Mouse (Mus musculus): ENCODE results near the gene B130006D01Rik. TPM values are rescaled to one million over a fixed set of nuclear protein-coding genes. Genes with fewer than 3 reads are reported as not detected.

B130006D01Rik gene
- total and polyA plus RNA-seq, 3 experiments, result 0.10 to 0.38 (median 0.15) TPM

- Histone ChIP-seq H3K4me3 (replicated peaks in 1 of 3; ENCODE audit: low read depth in 2 of 3, low read length in 2 of 3, poor library complexity in 1 of 3) (no peak overlapping the region), H3K4me2 (ENCODE audit: insufficient read depth, low read depth, poor library complexity, severe bottlenecking) (no peak overlapping the region), H3K27me3 (replicated peaks) (no peaks in the 10 kb centered on the region), H3K27ac (ENCODE audit: insufficient read depth, low read depth) (no peak overlapping the region), H3K4me1 (ENCODE audit: control insufficient read depth in 1 of 2, insufficient read depth in 2 of 2) (peaks cover 4 to 34% of the 10 kb centered on the region in 2 experiments), H3K36me3 (replicated peaks in 1 of 2; ENCODE audit: control insufficient read depth in 1 of 2, insufficient read depth in 1 of 2, low read length in 1 of 2) (peaks cover 9 to 66% of the 10 kb centered on the region in 2 experiments), H3K9me3 (replicated peaks; ENCODE audit: low read length) (no peaks in the 10 kb centered on the region), H3K9ac (ENCODE audit: insufficient read depth, low read depth) (no peak overlapping the region), H3K79me2 (replicated peaks; ENCODE audit: control insufficient read depth, extremely low read depth, insufficient read depth, poor library complexity, severe bottlenecking) (no peaks in the 10 kb centered on the region)
- no peak for TF ChIP-seq CHD1 (IDR thresholded peaks at IDR 0.05; ENCODE audit: low read depth, low read length)
- no peak for TF ChIP-seq MEF2A (IDR thresholded peaks at IDR 0.05; ENCODE audit: borderline replicate concordance, low read depth, low read length)
- TF ChIP-seq TCF12 (IDR thresholded peaks at IDR 0.05; ENCODE audit: low read depth, low read length), result no peak
- no peak for TF ChIP-seq ETS1 (conservative IDR thresholded peaks at IDR 0.05; ENCODE audit: low read depth, low read length)
- no peak for TF ChIP-seq USF1 (IDR thresholded peaks at IDR 0.05; ENCODE audit: low read depth, low read length)
- TF ChIP-seq MAZ (IDR thresholded peaks at IDR 0.05; ENCODE audit: low read depth, low read length), result no peak
- no peak for TF ChIP-seq NRF1 (IDR thresholded peaks at IDR 0.05; ENCODE audit: low read depth, low read length)
- TF ChIP-seq MAFK (IDR thresholded peaks at IDR 0.05; ENCODE audit: insufficient replicate concordance, low read length), result no peak
- TF ChIP-seq PAX5 (IDR thresholded peaks at IDR 0.05; ENCODE audit: low read length), result no peak
- TF ChIP-seq MXI1 (IDR thresholded peaks at IDR 0.05; ENCODE audit: low read depth, low read length), result no peak
- TF ChIP-seq ZC3H11A (IDR thresholded peaks at IDR 0.05; ENCODE audit: low read depth, low read length), result no peak
- no peak for TF ChIP-seq UBTF (IDR thresholded peaks at IDR 0.05; ENCODE audit: low read depth, low read length)
- no peak for TF ChIP-seq POLR2AphosphoS2 (IDR thresholded peaks at IDR 0.05; ENCODE audit: low read depth, low read length)
- no peak for TF ChIP-seq TBP (conservative IDR thresholded peaks at IDR 0.05; ENCODE audit: low read depth, low read length)
- TF ChIP-seq HCFC1 (IDR thresholded peaks at IDR 0.05; ENCODE audit: low read depth, low read length), result no peak
- no peak for TF ChIP-seq ZMIZ1 (IDR thresholded peaks at IDR 0.05; ENCODE audit: low read depth, low read length)
- in situ Hi-C loops (cut with MboI; ENCODE audit: low pct_ligation_motif_present, low pct_unique_long_range_greater_than_20kb, low sequenced_read_pairs) (no loop called here), dilution Hi-C loops (cut with MboI; ENCODE audit: extremely low pct_ligation_motif_present, extremely low pct_unique_long_range_greater_than_20kb, low sequenced_read_pairs) (no loop called here)
- DNase-seq (ENCODE audit: extremely low read depth), result no peak
Observed at GRCm38 (mm10) chr11:95768244-95768643, 44.9 kb downstream of the B130006D01Rik start.

- in situ Hi-C loops (cut with MboI; ENCODE audit: low pct_ligation_motif_present, low pct_unique_long_range_greater_than_20kb, low sequenced_read_pairs), result no loop called here
- dilution Hi-C loops (cut with MboI; ENCODE audit: extremely low pct_ligation_motif_present, extremely low pct_unique_long_range_greater_than_20kb, low sequenced_read_pairs), result no loop called here
Observed at GRCm38 (mm10) chr11:95769208-95769607, 45.8 kb downstream of the B130006D01Rik start.

More at GRCm38 (mm10) chr11:95769208-95769607, 45.8 kb downstream of the B130006D01Rik start:
- Histone ChIP-seq H3K4me2 (ENCODE audit: insufficient read depth, low read depth, poor library complexity, severe bottlenecking) (no peak overlapping the region), H3K36me3 (replicated peaks in 1 of 2; ENCODE audit: control insufficient read depth in 1 of 2, insufficient read depth in 1 of 2, low read length in 1 of 2) (peaks cover 2 to 56% of the 10 kb centered on the region in 2 experiments), H3K27ac (ENCODE audit: insufficient read depth, low read depth) (no peak overlapping the region), H3K27me3 (replicated peaks) (no peaks in the 10 kb centered on the region), H3K79me2 (replicated peaks; ENCODE audit: control insufficient read depth, extremely low read depth, insufficient read depth, poor library complexity, severe bottlenecking) (no peaks in the 10 kb centered on the region), H3K9ac (ENCODE audit: insufficient read depth, low read depth) (no peak overlapping the region), H3K4me1 (ENCODE audit: control insufficient read depth in 1 of 2, insufficient read depth in 2 of 2) (peaks cover 4 to 34% of the 10 kb centered on the region in 2 experiments), H3K9me3 (replicated peaks; ENCODE audit: low read length) (no peaks in the 10 kb centered on the region), H3K4me3 (replicated peaks in 1 of 3; ENCODE audit: low read depth in 2 of 3, low read length in 2 of 3, poor library complexity in 1 of 3) (no peak overlapping the region)
- TF ChIP-seq UBTF (IDR thresholded peaks at IDR 0.05; ENCODE audit: low read depth, low read length), result no peak
- TF ChIP-seq CHD1 (IDR thresholded peaks at IDR 0.05; ENCODE audit: low read depth, low read length), result no peak
- TF ChIP-seq EP300 (IDR thresholded peaks at IDR 0.05; ENCODE audit: low read length), result no peak
- no peak for DNase-seq (ENCODE audit: extremely low read depth)

Data from CH12.LX (cell line).